In genomic region chr11:85760486-85761141, GRCm38 (mm10) we compare ENCODE assay signal across 8 mouse cellular contexts.
DNase-seq lines count a peak whose midpoint lies in the region; ATAC-seq and TF ChIP-seq lines count a peak whose summit lies in the region.

No protein-coding gene starts in this region.

- H3K4me2 ChIP-seq in hindbrain, embryonic 15.5 days: no peak overlapping the region

- intact Hi-C loops in gastrocnemius, adult 2 months (cut with DNase I): loop anchor here (5.0 kb wide), 1 partner anchor 62 kb away; no protein-coding TSS in a partner anchor
- intact Hi-C loops in left cerebral cortex, postnatal 36 days (cut with DNase I): no loop called here

- no peak for TF ChIP-seq CTCF in gastrocnemius, adult 2 months (IDR thresholded peaks at IDR 0.05)

- H3K9me3 ChIP-seq in hindbrain, embryonic 15.5 days: no peaks in the 10 kb centered on the region

- peak overlapping the region; percentile 38 for H3K4me3 ChIP-seq in gastrocnemius, adult 2 months
- no peak overlapping the region for H3K4me3 ChIP-seq in hindbrain, embryonic 15.5 days

- DNase-seq in adrenal gland, postnatal 10 days: peak; percentile 66
- no peak for DNase-seq in adrenal gland, adult 18-20 months (ENCODE audit: low spot score in 2 of 2)
- DNase-seq in 416B (ENCODE audit: low read depth): peak; percentile 25
- peak; percentile 75 for DNase-seq in gastrocnemius, adult 2 months
- peak; percentile 58 to 70 for DNase-seq in left cerebral cortex, postnatal 36 days (ENCODE audit: low spot score in 2 of 2)
- DNase-seq in ovary, postnatal 10 days (ENCODE audit: low spot score): peak; percentile 46
- no peak for DNase-seq in B cell, adult 2 months

- H3K36me3 ChIP-seq in hindbrain, embryonic 15.5 days: no peaks in the 10 kb centered on the region

- peak; percentile 65; the same call in 1 of the 2 replicates for ATAC-seq in hindbrain, embryonic 15.5 days (ENCODE audit: low FRiP score, low read depth)

- peaks cover 12% of the 10 kb centered on the region for H3K4me1 ChIP-seq in hindbrain, embryonic 15.5 days (replicated peaks)

- WGBS in hindbrain, embryonic 15.5 days: 31% methylated on average over 6 of the region's 6 CpGs

- H3K9ac ChIP-seq in hindbrain, embryonic 15.5 days: no peak overlapping the region

- peak overlapping the region; percentile 82 for H3K27ac ChIP-seq in gastrocnemius, adult 2 months
- peak overlapping the region; percentile 57 for H3K27ac ChIP-seq in hindbrain, embryonic 15.5 days (replicated peaks)

- H3K27me3 ChIP-seq in hindbrain, embryonic 15.5 days: no peaks in the 10 kb centered on the region

Comparison
In these comparisons a context has a peak if more than half of its experiments do, and no peak if none do; other contexts are left out.
1. DNase-seq: peak in adrenal gland, postnatal 10 days (single experiment), 416B (single experiment), gastrocnemius, adult 2 months (single experiment), left cerebral cortex, postnatal 36 days (2 of 2) and ovary, postnatal 10 days (single experiment); none in adrenal gland, adult 18-20 months (0 of 2) and B cell, adult 2 months (0 of 2).